Mouse (Mus musculus) left cerebral cortex, postnatal 10 days (tissue): ENCODE measurements around the gene Fam71e1. TPM values are rescaled to one million over a fixed set of nuclear protein-coding genes. Genes with fewer than 3 reads are reported as not detected.

ENCODE experiments used
- DNase-seq, 2 experiments: peaks; one replicate each; pipeline ENCODE4 v3.0.0; 2021 to 2022; ENCODE audit warnings: low spot score in 2 of 2, mixed read lengths in 1 of 2; ENCODE audit errors: extremely low spot score in 1 of 2
- intact Hi-C: fragments of 180-260 bp; cut with DNase I; formaldehyde crosslinking; loops from one replicate; pipeline ENCODE4 v1.15.1; 2025
- total RNA-seq, 2 experiments: library from RNA; stranded (reverse); gene quantifications; 2 replicates each; pipeline ENCODE4 v1.2.3; 2021

Gene Fam71e1
- total RNA-seq = 10 to 100 TPM; 24.4 to 26.8 TPM

GRCm38 (mm10) chr7:44495992-44496770, at the start of gene Fam71e1, which contains the start of gene Emc10:
Gene Fam71e1, plus strand, starts transcription at chr7:44496581.
Gene Emc10, minus strand, starts transcription at chr7:44496529.
- DNase-seq = peak; percentile 98
- intact Hi-C loops = loop anchor here (5.0 kb wide), 1 partner anchor 56 kb away; the partner anchor contains the start of gene Nr1h2

- DNase-seq = peak in 1 of 2 experiments; percentile 28
- intact Hi-C loops = no loop called here
Measured at GRCm38 (mm10) chr7:44453256-44453655, 43.1 kb upstream of the Fam71e1 start.

- peak in 1 of 2 experiments; percentile 12 for DNase-seq
- intact Hi-C loops = no loop called here
Measured at GRCm38 (mm10) chr7:44456302-44456701, 40.1 kb upstream of the Fam71e1 start.

- intact Hi-C loops = no loop called here
- no peak for DNase-seq
Measured at GRCm38 (mm10) chr7:44460067-44460466, 36.3 kb upstream of the Fam71e1 start.

- no peak for DNase-seq
Measured at GRCm38 (mm10) chr7:44460767-44461502, 35.4 kb upstream of the Fam71e1 start.

GRCm38 (mm10) chr7:44461503-44462217, 34.7 kb upstream of the Fam71e1 start:
- intact Hi-C loops = loop anchor here (2.0 kb wide), 1 partner anchor 19 kb away; no protein-coding TSS in a partner anchor
- no peak for DNase-seq

More at GRCm38 (mm10) chr7:44460767-44461502, 35.4 kb upstream of the Fam71e1 start:
- intact Hi-C loops = no loop called here

GRCm38 (mm10) chr7:44462218-44463055, 33.9 kb upstream of the Fam71e1 start:
- peak in 1 of 2 experiments; percentile 77 for DNase-seq
- intact Hi-C loops = loop anchor here (2.0 kb wide), 1 partner anchor 20 kb away; no protein-coding TSS in a partner anchor

GRCm38 (mm10) chr7:44463056-44463425, 33.3 kb upstream of the Fam71e1 start:
- DNase-seq = no peak
- intact Hi-C loops = loop anchor here (2.0 kb wide), 1 partner anchor 20 kb away; no protein-coding TSS in a partner anchor

- intact Hi-C loops = loop anchor here (2.0 kb wide), 1 partner anchor 21 kb away; no protein-coding TSS in a partner anchor
- DNase-seq = no peak
Measured at GRCm38 (mm10) chr7:44463556-44464225, 32.7 kb upstream of the Fam71e1 start.

- peak; percentile 83 to 86 for DNase-seq
- intact Hi-C loops = no loop called here
Measured at GRCm38 (mm10) chr7:44464511-44464910, 31.9 kb upstream of the Fam71e1 start.

GRCm38 (mm10) chr7:44465111-44465510, 31.3 kb upstream of the Fam71e1 start, which contains the start of gene Aspdh:
Gene Aspdh, plus strand, starts transcription at chr7:44465391.
- intact Hi-C loops = no loop called here
- no peak for DNase-seq

GRCm38 (mm10) chr7:44466006-44466887, 30.1 kb upstream of the Fam71e1 start:
- intact Hi-C loops = no loop called here
- no peak for DNase-seq

GRCm38 (mm10) chr7:44466888-44467311, 29.5 kb upstream of the Fam71e1 start:
- intact Hi-C loops = no loop called here
- DNase-seq = no peak

- intact Hi-C loops = no loop called here
- peak; percentile 95 to 98 for DNase-seq
Measured at GRCm38 (mm10) chr7:44467811-44468411, 28.5 kb upstream of the Fam71e1 start, which contains the start of gene Josd2. Gene Josd2, plus strand, starts transcription at chr7:44467980.

GRCm38 (mm10) chr7:44468644-44469285, 27.6 kb upstream of the Fam71e1 start:
- DNase-seq = no peak
- intact Hi-C loops = no loop called here
